Mouse (Mus musculus) testis, postnatal 14 days (tissue): Measurements from ENCODE around the gene 1600014C10Rik.

Experiments
- DNase-seq: peaks from one replicate; pipeline ENCODE4 v3.0.0; 2021; ENCODE audit warnings: low spot score

Gene 1600014C10Rik

DNA sequence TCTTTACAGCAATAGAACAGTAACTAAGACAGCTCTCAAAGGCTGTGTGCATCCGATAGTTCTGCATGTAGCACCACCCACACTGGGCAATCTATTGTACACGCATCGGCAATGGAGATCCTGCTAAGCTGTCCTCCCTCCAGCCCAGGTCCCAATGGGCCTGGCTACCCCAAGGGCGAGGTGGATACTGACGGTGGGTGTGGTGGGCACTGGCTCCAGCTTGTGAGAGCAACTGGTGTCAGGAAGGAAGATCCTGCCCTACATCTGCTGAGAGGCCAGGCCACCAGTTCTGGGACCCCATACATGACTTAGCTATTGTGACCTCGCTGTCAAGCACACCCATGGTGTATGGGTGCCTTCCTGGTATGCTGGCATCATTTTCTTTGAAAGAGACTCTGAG, 32.7 kb downstream of the 1600014C10Rik start:
- DNase-seq, result no peak

DNA sequence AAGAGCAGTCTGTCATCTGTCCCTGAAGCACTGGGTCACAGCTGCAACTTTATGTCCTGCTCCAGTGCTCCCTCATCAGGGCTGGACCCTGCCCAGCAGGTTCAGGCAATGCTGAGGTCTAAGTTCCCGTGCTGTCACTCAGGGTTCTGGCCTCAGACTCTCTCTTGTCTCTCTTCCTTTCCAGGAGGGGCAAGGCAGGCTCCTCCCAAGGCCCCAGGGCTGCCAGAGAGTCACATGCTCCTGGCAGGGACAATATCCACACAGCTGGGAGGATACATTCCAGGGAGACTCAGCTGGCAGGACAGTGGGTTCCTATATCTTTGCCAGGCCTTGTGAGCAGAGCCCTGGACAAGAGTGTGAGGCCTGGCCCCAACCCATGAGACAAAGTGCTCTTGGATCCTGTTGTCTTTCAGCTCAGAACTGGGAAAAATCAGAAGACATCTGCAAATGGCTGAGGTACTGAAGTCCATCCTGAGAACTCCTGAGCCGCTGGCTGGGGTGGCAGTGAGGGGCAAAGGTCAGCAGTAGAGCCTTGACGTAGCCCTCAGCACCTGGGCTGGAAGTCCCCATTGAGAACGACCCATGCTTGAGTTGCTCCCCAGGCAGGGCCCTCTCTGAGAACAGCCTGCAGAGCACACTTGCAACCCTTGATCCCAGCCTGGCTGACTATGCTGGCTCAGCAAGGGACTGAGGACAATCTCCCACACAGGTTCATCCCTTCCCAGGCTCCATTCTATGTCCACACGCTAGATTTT, 34.6 kb downstream of the 1600014C10Rik start:
- DNase-seq, result peak; percentile 85

DNA sequence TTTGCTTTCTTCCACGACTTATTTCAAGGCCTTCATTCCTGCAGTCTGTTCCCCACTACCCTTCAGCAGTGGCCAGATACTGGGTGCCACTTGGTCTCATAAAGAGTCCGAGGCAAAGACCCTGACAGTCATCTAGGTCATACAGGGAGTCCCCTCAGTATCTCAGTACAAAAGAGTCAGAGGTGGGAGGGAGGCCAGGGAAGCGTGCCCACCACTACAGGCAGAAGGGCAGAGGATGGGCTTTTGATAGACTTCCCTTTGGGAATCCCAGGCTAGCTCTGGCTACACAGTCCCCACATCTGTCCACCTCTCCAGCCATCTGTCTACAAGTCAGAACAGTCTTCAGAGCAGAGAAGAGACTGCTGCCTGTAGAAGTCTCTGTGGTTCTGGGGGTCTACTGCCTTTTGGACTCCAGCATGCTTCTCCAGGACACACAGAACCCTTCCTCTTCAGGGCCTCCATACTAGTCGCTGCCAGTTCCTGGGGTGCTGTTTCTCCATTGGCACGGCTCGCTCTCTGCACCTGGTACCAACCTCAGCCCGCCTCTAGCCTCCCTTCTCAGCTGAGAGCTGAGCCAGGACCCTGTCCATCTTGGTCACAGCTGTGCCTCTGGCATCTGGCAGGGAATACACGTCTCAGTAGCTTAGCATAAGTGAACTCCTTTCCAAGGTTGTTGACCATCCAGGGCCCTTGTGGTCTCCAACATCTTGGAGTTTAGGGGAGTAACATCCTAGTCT, 35.8 kb downstream of the 1600014C10Rik start:
- no peak for DNase-seq

DNA sequence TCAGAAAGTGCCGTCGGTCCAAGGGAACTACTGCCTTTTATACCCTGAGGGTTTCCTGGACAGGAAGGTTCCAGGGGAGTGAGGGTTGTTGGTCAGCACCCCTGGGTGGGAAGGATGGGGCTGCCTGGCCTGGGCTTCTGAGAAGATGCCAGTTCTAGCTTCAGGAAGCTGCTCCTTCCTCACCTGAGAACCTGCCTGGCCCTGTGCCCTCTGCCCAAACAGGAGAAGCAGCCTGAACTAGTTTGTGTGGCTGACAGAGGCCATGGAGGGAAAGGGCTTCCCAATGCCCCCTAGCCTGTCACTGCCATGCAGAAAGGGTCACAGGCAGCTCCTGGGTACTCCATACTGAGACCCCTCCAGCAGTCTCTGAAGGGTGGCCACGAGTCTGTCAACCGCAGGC, 36.5 kb downstream of the 1600014C10Rik start:
- DNase-seq, result no peak

DNA sequence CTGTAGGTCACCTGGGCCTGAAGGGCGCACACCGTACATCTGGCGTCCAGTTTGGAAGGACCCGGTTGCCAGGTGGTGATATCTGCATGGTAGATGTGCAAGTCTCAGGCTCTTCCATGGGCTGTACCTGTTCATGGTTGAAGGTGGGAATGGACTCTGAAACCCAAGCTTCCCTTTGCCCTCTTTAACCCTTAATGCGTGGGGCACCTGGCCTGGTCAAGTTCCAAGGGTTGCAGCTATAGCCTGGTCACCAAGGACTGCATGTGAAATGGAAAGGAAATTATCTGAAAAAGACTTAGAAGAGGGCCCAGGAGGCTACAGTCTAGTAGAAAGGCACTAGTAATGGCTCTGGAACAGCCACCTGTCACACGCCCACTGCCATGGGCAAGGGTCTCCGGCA, 37.8 kb downstream of the 1600014C10Rik start:
- DNase-seq, result no peak

DNA sequence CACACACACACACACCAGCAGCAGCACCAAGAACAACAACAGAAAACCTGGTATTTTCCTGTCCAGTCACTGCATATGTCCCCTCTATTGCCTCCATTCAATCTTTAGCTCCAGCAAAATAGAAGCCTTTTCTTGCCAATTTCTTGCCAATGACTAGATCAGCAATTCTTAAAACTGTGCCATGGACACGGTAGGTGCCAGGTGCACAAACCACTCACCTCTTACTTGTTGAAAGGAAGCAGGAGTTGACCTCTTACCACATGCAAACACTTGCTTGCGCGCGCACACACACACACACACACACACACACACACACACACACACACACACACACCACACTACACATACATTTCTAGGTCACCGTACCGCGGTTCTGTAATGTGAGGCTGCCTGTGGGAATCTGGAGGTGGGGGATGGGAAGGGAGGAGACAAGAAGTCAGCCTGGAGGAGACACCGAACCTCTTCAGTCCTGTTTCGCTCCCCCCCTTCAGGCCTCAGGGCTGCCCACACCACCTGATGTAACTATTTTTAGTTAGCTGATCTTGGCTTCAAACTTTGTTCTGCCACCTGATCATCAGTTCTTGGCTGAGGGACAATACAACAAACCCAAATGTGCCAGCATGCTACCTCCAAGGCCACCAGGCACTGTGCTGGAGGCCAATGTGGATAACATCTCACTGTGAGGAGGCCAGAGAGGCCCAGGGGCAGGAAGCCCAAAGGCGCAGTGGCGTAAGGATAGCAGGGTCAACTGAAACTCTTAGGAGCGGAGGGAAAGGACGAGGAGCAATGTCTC, 41.8 kb downstream of the 1600014C10Rik start:
- DNase-seq, result peak; percentile 64

DNA sequence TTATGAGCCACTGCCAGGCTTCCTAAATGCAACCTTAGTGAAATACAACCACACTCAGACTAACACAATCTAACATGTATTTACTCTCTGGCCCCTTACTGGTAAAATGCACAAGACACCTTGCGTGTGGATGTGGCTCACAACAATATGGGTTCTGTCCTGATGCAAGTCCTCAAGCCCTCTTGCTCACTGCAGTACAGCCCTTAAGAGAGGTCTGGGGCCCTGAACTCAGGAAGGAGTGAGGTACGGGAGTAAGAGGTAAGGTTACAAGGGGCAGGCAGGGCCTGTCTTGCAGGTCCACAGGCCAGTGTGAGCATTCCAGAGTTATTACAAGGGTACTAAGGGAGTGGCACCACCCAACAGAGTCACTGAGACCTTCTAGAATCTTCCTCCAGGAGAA, 43.2 kb downstream of the 1600014C10Rik start:
- DNase-seq, result no peak

DNA sequence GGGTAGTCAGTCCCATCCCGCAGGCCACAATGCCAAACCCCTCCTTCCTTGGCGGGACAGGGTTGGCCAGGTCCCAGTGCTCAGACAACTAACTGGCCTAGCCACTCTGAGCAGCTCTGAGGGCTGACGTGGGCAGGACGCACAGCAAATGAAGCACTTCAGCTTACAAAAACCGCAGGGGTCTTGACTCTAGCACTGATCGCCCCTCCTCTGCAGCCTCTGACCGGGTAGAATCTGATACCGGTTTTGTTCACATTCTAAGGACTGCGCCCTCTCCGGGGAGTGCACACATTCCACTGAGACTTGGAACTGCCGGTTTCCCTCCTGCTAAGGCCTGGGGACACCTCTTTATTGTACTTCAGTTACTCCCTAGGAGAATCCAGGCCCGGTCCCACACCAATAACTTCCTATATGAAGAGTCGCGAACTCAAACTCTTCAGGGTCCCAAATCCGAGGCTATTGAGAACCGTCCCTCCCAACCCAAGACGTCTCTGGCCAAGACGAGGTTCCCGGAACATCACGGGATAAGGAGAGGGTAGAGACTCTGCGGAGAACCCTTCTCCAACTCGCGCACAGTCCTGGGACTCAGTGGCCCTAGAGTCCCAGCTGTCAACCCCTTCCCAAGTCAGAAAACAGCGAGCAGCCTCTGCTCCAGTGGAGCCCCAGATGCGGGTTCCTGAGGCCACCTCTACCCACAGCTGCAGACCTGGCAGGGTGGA, 44.3 kb downstream of the 1600014C10Rik start:
- DNase-seq, result peak; percentile 76

DNA sequence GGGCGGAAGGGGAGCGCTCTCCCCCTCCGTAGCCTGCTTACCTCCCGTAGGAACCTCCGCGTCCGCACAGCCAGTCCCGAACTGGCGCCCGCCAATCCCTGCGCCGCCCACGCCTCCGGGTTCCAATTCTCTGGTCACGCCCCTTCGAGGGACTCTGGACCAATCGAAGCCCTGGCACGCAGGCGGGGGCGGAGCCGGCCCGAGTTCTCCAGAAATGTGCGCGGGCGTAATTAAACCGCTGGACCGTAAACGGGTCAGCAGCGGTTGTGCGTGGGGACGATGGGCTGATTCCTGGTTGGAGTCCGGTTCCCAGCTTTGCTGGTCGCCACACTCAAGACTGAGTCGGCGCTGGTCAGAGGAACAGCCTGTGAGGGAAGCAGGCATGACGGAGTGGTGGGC, 44.9 kb downstream of the 1600014C10Rik start, which contains the start of gene Plekhf1:
Gene Plekhf1, minus strand, starts transcription at position 117 of the 399 bp plus-strand sequence.
- DNase-seq, result peak; percentile 92

DNA sequence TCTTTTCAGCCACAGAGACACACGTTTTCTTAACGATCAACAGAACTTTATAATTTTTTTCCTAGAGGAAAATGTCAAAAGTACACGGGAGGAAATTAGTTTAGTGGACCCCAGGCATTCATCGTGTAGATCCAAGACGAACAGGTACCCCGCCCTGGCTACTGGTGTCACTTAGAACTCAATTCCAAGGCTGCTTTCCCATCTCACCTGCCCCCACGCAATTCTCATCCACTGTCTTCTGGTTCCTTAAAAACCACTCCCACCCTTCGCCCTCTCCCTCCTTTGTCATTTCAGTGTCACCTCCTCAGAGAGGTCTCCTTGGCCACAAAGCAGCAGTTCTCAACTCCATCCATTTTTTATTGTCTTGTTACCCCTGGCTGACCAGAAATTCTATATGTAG, 45.3 kb downstream of the 1600014C10Rik start:
- DNase-seq, result no peak

DNA sequence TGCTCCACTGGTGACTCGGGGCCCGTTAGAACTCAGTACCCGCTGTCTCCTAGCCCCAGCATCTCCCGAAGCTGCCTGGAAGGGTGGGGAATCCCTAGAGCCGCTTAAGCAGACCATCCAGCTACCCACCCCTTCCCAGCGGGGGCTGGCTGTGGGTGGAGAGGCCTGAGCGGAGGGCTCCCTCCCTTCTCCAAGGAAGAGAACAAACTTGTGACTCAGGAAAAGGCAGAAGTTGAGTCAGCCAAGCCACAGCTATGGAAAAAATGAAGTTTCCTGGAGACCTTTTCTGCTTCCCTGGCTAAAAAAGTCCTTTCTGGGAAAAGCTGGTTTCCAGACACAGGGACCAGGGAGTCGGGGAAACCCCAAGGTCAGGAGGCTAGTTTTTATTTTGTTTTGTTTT, 47.3 kb downstream of the 1600014C10Rik start:
- DNase-seq, result no peak

DNA sequence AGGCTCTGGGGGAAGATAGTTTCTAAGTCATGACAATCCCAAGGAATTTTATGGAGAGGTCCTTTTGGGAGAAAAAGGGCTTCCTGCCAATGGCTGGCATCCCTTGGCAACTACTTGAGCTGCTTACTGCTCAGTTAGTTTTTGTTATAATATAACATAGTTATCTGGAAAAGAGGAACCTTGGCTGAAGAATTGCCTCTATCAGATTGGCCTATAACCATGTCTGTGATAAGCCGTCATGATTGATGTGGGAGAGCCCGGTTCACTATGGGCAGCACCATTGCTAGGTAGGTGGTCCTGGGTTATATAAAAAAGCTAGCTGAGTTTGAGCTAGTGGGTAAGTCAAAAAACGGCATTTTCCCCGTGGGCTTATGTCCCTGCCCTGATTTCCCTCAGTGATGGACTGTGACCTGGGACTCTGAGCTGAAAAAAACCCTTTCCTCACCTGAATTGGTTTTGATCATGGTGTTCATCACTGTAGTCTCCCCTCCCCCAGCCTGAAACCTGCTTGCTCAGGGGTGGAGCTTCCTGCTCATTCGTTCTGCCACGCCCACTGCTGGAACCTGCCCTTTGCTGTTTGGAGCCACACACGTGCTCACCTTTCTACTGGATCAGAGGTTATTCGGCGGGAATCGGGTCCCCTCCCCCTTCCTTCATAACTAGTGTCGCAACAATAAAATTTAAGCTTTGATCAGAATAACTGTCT, 53.5 kb downstream of the 1600014C10Rik start:
- no peak for DNase-seq

DNA sequence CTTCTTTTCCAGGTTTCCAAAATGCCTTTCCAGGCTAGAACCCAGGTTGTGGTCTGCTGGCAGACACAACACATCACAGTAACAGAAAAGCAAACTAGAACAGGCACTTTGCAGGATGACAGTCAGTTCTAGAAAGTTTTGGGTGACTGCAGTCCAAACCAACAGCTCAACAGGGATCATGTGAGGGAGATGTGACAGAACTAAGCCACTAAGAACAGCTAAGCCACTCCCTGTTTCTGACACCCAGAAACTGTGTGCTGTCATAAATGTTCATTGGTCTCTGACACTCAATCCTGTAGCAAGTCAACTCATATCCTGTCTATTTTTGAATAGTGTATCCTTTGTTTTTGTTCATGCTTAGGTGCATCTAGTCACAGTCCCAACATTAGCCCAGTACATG, 54.1 kb downstream of the 1600014C10Rik start:
- DNase-seq, result no peak

DNA sequence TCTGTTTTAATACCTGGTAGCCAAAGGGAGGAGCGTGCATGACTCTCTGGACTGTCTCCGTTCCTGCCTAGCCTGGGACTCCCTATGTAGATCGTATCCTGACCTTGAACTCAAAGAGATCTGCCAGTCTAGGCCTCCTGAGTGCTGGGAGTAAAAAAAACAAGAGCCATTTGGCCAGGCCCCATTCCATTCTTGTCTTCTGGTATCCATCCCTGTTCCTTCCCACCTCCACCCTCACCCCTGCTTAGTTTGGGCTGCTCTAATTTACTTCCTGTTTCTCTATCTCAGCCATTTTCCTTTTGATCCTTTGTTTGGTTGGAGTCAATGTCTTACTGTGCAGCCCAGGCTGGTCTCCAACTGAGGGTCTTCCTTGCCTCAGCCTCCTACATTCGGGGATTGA, 59.4 kb downstream of the 1600014C10Rik start:
- no peak for DNase-seq
